Mouse (Mus musculus) embryonic fibroblast, embryonic 13.5 days (primary cell): Measurements from ENCODE around the gene Rbm33.

Experiments
- CTCF ChIP-seq: IDR thresholded peaks from 2 replicates; pipeline ENCODE4 v1.5.1; 2011; ENCODE audit warnings: mild to moderate bottlenecking, control low read depth, low read length, moderate library complexity, borderline replicate concordance; ENCODE audit not compliant: insufficient read depth
- POLR2A ChIP-seq: IDR thresholded peaks from 2 replicates; pipeline ENCODE4 v1.6.1; 2011; ENCODE audit warnings: low read depth, mild to moderate bottlenecking, control low read depth, low read length, moderate library complexity

DNA sequence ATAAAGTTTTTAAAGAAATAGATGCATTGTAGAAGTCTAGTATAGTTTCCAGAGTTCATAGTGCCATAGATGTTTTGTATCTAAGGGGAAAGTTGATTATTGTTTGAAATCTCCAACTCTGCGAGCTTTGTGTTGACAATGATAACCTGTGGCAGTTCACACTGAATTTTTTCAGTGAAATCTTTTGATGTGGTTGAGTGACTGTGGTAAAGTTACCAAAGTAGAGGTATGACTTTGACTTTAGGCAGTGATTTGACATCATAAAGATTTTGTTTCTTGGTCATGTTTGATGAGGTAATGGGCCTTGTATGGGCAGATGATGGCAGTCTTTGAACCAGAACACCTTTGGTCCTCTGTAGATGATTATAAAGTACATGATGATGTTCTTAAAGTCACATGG lies 65.4 kb downstream of the Rbm33 start:
- TF ChIP-seq POLR2A: no peak
- no peak for TF ChIP-seq CTCF
